Mouse (Mus musculus): ENCODE results near the gene Gadl1. TPM values are rescaled to one million over a fixed set of nuclear protein-coding genes. Genes with fewer than 3 reads are reported as not detected.

Gadl1 gene
- total RNA-seq, 2 experiments from 2014 or later: 3.0 to 11.2 TPM

DNA sequence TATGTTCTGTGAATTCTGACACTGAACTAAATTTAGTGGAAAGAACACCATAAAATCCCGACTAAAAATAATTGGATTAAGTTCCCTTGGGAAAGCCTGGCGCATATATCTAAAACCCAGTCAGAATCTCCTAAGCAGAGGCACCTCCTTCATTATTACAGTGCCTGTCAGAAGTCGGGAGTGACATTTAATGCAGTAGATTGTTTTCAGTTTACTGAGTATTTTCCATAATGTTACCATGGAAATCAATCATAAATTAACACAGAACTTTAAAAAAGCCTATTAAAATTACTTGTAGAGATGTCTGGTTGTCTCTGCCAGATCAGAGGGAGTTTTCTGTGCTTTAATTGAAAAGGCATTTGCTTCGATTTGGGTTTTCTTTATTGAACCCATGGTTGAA is 33.2 kb downstream of the Gadl1 start:
- Histone ChIP-seq H3K4me3 (no peak overlapping the region), H3K27ac (no peak overlapping the region)
- intact Hi-C loops (cut with DNase I): no loop called here
- no peak for DNase-seq
- TF ChIP-seq CTCF (IDR thresholded peaks at IDR 0.05): no peak

DNA sequence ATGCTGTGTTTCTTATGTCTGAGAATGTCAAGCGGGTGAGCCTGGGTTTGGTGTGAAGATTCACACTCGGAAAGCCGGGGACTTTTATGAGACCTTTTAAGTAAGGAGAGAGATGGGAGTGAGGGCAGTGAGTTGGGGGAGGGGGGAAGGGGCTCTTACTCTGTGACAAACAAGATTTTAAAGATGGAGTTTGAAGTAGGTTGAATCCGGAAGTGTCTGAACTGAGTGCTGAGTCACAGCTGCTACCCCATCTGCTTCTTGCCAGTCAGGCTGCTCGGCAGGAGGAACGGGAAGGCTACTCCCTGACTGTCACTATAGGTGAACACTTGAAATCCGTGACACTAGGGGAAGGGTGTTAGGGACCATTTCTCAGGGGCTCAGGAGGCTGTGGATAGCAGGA is 33.7 kb downstream of the Gadl1 start:
- DNase-seq: no peak
- no peak overlapping the region for H3K4me3 ChIP-seq
- intact Hi-C loops (cut with DNase I): no loop called here
- no peak overlapping the region for H3K27ac ChIP-seq
- TF ChIP-seq CTCF (IDR thresholded peaks at IDR 0.05): no peak

DNA sequence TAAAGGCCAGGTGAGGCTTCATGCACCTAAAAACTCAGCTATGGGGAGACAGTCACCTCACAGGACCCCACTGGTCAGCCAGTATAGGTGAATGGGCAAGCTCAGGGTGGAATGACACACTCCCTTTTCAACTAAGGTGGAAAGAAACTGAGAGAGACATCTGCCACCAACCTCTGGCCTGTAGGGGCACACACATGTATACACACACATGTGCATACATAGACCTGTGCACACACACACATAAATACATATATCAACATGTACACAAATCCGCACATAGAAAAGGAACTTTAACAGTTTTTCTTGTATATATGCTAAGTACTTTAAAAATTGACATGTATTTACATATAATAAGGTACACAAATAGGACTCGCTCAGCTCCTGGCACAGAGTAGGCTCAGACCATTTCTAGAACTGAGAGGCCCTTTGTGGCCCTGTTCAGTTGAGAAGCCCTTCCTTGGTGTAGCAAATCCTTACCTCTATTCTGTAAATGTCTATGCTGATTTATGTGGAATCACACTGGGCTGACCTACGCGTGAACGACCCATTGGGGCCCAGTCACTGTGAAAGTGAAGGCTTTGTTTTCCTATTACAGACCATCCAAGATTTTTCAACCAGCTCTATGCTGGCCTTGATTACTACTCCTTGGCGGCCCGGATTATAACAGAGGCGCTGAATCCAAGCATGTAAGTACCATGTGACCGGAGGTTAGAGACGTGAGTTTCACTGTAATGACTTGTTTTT is 34.5 kb downstream of the Gadl1 start:
- no peak overlapping the region for H3K4me3 ChIP-seq
- no peak overlapping the region for H3K27ac ChIP-seq
- DNase-seq: no peak
- TF ChIP-seq CTCF (IDR thresholded peaks at IDR 0.05): no peak
- intact Hi-C loops (cut with DNase I): no loop called here

- TF ChIP-seq CTCF (IDR thresholded peaks at IDR 0.05): no peak
- Histone ChIP-seq H3K4me3 (no peak overlapping the region), H3K27ac (no peak overlapping the region)
These were observed 55.8 kb downstream of the Gadl1 start for GRCm38 (mm10) chr9:115965056-115965455.

DNA sequence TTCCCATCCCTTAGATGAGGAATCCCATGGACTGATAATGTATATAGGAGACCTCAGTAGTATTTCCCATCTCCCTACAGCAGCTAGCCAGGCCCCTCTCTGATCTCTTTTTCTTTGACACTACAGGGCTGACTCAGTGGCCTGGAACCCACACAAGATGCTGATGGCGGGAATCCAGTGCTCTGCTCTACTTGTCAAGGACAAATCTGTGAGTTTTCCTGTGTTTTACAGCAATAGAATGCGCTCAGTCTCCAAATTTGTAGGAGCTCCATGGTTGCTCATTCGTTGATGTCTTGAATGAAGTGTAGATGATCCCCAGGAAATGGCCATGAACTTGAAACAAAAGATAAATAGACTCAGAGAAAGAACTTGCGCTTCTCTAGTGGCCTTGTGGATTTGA is 56.9 kb downstream of the Gadl1 start:
- DNase-seq: no peak
- intact Hi-C loops (cut with DNase I): no loop called here
- TF ChIP-seq CTCF (IDR thresholded peaks at IDR 0.05): no peak

More at GRCm38 (mm10) chr9:115965056-115965455, 55.8 kb downstream of the Gadl1 start:
- intact Hi-C loops (cut with DNase I): no loop called here
- no peak for DNase-seq

DNA sequence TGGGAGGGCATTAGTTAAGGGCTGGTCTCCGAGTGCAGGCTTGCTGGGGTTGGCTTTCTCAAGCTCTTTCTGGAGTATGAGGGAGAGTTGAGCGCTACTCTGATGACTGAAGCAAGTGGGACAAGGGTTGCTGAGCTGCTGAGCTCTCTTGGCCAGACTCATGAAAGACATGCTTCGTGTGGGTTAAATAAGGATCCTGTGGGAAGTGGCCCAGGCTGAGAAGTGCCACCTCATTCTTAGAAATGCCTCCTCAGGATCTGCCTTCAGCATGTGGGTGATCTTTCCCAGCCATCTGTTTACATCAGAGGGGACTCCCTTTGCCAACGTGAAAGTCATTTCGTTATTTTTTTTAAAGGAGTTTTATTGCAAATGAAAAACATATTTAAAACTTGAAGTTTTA is 57.5 kb downstream of the Gadl1 start:
- TF ChIP-seq CTCF (IDR thresholded peaks at IDR 0.05): no peak
- intact Hi-C loops (cut with DNase I): no loop called here
- peak; percentile 28 for DNase-seq

More for the DNA sequence above, 56.9 kb downstream of the Gadl1 start:
- no peak overlapping the region for H3K4me3 ChIP-seq
- H3K27ac ChIP-seq: no peak overlapping the region

DNA sequence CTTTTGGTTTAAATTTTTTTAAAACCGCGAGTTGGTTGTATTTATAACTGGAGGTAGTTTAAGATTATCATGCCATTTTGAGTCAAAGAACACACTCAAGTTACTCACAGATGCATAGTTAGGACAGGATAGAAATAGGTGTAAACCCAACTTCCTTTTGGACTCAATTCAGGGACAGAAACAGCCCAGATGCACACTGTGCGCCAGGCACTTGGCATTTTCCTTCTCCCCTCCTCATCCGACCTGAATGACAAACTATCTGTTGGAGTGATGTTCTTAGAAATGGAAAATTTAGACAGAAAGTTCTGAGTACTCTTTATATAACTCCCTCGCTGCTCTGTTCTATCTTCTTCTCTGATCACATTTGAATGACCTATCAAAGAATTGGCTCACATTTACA is 58.4 kb downstream of the Gadl1 start:
- no peak for TF ChIP-seq CTCF (IDR thresholded peaks at IDR 0.05)

More for the DNA sequence above, 57.5 kb downstream of the Gadl1 start:
- no peak overlapping the region for H3K4me3 ChIP-seq
- no peak overlapping the region for H3K27ac ChIP-seq

DNA sequence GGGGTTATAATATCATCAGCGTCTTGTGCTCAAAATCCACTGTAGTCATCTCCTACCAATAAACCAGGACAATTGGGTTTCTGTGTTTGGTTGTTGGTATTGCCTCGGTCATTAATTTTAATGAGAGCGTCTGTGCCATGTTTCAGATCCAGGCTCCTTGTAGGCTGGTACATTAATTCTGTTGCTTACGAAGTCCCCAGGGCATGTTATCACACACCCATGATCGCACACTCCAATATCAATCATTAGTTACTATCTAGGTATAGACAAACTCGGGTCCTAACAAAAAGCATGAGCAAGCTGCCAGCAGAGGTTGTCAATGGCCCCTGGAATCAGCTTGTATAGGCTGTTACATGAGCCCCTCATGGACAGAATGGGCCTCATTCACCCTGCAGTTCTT is 67.6 kb downstream of the Gadl1 start:
- no peak for DNase-seq
- no peak for TF ChIP-seq CTCF (IDR thresholded peaks at IDR 0.05)
- Histone ChIP-seq H3K4me3 (no peak overlapping the region), H3K27ac (no peak overlapping the region)
- intact Hi-C loops (cut with DNase I): no loop called here

More for the DNA sequence above, 58.4 kb downstream of the Gadl1 start:
- no peak overlapping the region for H3K27ac ChIP-seq
- H3K4me3 ChIP-seq: no peak overlapping the region
- no peak for DNase-seq
- intact Hi-C loops (cut with DNase I): no loop called here

DNA sequence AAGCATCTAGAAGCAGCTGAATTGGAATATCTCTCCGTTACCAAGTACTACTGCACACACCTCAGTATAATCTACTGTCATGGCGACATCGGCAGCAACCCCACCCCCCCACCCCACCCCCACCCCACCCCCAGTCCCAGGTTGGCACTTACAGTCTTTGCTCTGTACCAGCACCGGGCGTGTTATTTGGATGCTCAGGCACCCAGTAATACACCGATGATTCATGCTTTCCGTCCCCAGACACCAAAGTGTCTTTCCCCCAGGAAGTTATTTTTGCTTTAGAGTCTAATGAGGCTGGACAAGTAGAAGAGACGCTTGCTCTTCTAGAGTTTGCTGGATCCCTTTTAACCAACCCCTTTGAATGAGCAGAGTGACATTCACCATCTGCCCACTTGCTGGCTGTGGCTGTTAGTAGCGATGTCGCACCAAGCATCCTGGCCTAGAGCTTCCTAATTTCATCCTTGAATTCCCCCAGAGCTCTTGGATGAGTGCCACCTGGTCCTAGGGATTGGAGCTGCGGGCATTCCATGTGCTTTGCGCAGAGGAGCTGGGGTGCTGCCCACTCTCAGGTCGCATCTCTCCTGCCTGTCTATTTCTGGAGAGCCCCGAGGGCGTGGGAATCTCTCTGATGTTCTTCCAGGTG is 68.5 kb downstream of the Gadl1 start:
- TF ChIP-seq CTCF (IDR thresholded peaks at IDR 0.05): no peak
- peak overlapping the region; percentile 48; the same call in 1 of the 2 replicates for H3K27ac ChIP-seq
- intact Hi-C loops (cut with DNase I): no loop called here
- no peak overlapping the region for H3K4me3 ChIP-seq
- DNase-seq: peak; percentile 51

- TF ChIP-seq CTCF (IDR thresholded peaks at IDR 0.05): no peak
- intact Hi-C loops (cut with DNase I): no loop called here
- no peak for DNase-seq
- Histone ChIP-seq H3K4me3 (no peak overlapping the region), H3K27ac (no peak overlapping the region; the same call in 1 of the 2 replicates)
These were observed 69.2 kb downstream of the Gadl1 start for GRCm38 (mm10) chr9:115978478-115978877.

DNA sequence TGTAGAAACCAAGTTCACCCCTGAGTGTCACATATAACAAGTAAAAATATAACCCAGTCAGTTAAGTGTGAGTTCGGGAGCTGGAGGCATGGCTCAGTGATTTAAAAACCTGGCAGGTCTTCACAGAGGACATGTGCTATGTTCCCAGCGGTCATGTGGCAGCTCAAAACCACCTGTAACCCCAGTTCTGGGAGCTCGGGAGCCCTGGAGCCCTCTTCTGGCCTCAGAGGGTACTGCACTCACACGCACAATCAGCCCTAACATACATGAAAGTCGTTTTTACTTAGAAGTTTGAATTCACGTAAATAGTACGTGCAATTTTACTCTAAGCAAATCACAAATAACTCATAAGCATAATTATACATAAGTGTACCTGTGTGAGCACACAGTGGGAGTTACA is 81.4 kb downstream of the Gadl1 start:
- intact Hi-C loops (cut with DNase I): no loop called here
- TF ChIP-seq CTCF (IDR thresholded peaks at IDR 0.05): peak; percentile 41
- Histone ChIP-seq H3K4me3 (no peak overlapping the region), H3K27ac (no peak overlapping the region)
- DNase-seq: no peak

DNA sequence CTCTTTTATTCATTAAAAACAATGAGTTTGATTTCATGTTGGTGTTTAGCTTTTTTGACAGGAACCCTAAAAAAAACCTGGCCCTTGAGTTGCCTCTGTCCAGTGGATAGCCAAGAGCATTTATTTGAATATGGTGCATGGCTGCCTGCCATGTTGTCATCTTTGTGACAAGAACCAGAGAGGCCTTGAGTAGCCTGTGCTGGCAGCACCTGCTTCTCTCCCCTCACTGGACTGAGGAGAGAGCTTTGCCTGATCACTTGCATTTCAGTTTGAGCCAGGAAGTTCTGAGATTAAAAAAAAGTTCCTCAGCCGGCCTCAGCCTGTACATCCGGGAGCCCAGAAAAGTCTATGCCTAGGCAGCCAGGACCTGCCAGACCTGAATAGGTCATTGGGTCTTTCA is 85.5 kb downstream of the Gadl1 start:
- intact Hi-C loops (cut with DNase I): loop anchor here (5.0 kb wide), 1 partner anchor 48 kb away; no protein-coding TSS in a partner anchor
- H3K27ac ChIP-seq: peak overlapping the region; percentile 78; the same call in 1 of the 2 replicates
- TF ChIP-seq CTCF (IDR thresholded peaks at IDR 0.05): no peak
- no peak overlapping the region for H3K4me3 ChIP-seq
- peak; percentile 30 for DNase-seq

- peak overlapping the region; percentile 78 for H3K27ac ChIP-seq
- DNase-seq: peak; percentile 61
- no peak for TF ChIP-seq CTCF (IDR thresholded peaks at IDR 0.05)
- intact Hi-C loops (cut with DNase I): loop anchor here (5.0 kb wide), 1 partner anchor 46 kb away; no protein-coding TSS in a partner anchor
- peak overlapping the region; percentile 11; the same call in 1 of the 2 replicates for H3K4me3 ChIP-seq
These were observed 86.8 kb downstream of the Gadl1 start for GRCm38 (mm10) chr9:115995856-115996560.

Data from gastrocnemius, adult 2 months (tissue).